Mouse (Mus musculus) C2C12 (cell line): ENCODE data around the gene Adgrg1.

Experiments
- CTCF ChIP-seq: IDR thresholded peaks from one replicate; pipeline ENCODE4 v1.5.1; 2011; ENCODE audit not compliant: control insufficient read depth, insufficient read depth, insufficient read length
- MYOD1 ChIP-seq: IDR thresholded peaks from one replicate; pipeline ENCODE4 v1.6.1; 2011; ENCODE audit warnings: low read depth; ENCODE audit not compliant: control insufficient read depth, insufficient read length
- USF1 ChIP-seq: IDR thresholded peaks from one replicate; pipeline ENCODE4 v1.6.1; 2011; ENCODE audit warnings: low read depth, mild to moderate bottlenecking, control low read depth, moderate library complexity

- TF ChIP-seq CTCF, result no peak
- TF ChIP-seq USF1, result no peak
- TF ChIP-seq MYOD1, result no peak
These were observed 22.5 kb upstream of the Adgrg1 start for GRCm38 (mm10) chr8:94952086-94952485.
